Mouse (Mus musculus): ENCODE measurements around the gene Sbk3.

The Sbk3 gene

GRCm38 (mm10) chr7:4993347-4993998 lies 22.5 kb upstream of the Sbk3 start:
- DNase-seq (ENCODE audit: low spot score), result no peak

- no peak for DNase-seq (ENCODE audit: low spot score)
Observed at GRCm38 (mm10) chr7:4988250-4988649, 17.3 kb upstream of the Sbk3 start.

- DNase-seq (ENCODE audit: low spot score), result peak; percentile 51
Observed at GRCm38 (mm10) chr7:4976832-4977231, 5.9 kb upstream of the Sbk3 start.

GRCm38 (mm10) chr7:4975455-4975854 lies 4.5 kb upstream of the Sbk3 start:
- DNase-seq (ENCODE audit: low spot score), result peak; percentile 37

- no peak for DNase-seq (ENCODE audit: low spot score)
Observed at GRCm38 (mm10) chr7:4972321-4973047, 1.5 kb upstream of the Sbk3 start.

- no peak for DNase-seq (ENCODE audit: low spot score)
Observed at GRCm38 (mm10) chr7:4971710-4972109, 742 bp upstream of the Sbk3 start.

GRCm38 (mm10) chr7:4964988-4965387 lies 6.0 kb downstream of the Sbk3 start:
- no peak for DNase-seq (ENCODE audit: low spot score)

GRCm38 (mm10) chr7:4964272-4964671 lies 6.7 kb downstream of the Sbk3 start, which contains the start of gene Sbk2:
TSS of gene Sbk2 (minus strand) at chr7:4964406.
- peak; percentile 95 for DNase-seq (ENCODE audit: low spot score)

GRCm38 (mm10) chr7:4963527-4963926 lies 7.4 kb downstream of the Sbk3 start:
- no peak for DNase-seq (ENCODE audit: low spot score)

- no peak for DNase-seq (ENCODE audit: low spot score)
Observed at GRCm38 (mm10) chr7:4957361-4957760, 13.6 kb downstream of the Sbk3 start.

GRCm38 (mm10) chr7:4953815-4954445 lies 17.0 kb downstream of the Sbk3 start:
- no peak for DNase-seq (ENCODE audit: low spot score)

GRCm38 (mm10) chr7:4950561-4951342 lies 20.2 kb downstream of the Sbk3 start:
- no peak for DNase-seq (ENCODE audit: low spot score)

GRCm38 (mm10) chr7:4948386-4948785 lies 22.6 kb downstream of the Sbk3 start:
- no peak for DNase-seq (ENCODE audit: low spot score)

- peak; percentile 83 for DNase-seq (ENCODE audit: low spot score)
Observed at GRCm38 (mm10) chr7:4947855-4948254, 23.1 kb downstream of the Sbk3 start.

- peak; percentile 96 for DNase-seq (ENCODE audit: low spot score)
Observed at GRCm38 (mm10) chr7:4943223-4943815, 27.6 kb downstream of the Sbk3 start.

GRCm38 (mm10) chr7:4942673-4943072 lies 28.3 kb downstream of the Sbk3 start:
- DNase-seq (ENCODE audit: low spot score), result no peak

GRCm38 (mm10) chr7:4940068-4940479 lies 30.9 kb downstream of the Sbk3 start:
- DNase-seq (ENCODE audit: low spot score), result peak; percentile 91

- peak; percentile 85 for DNase-seq (ENCODE audit: low spot score)
Observed at GRCm38 (mm10) chr7:4938456-4938855, 32.5 kb downstream of the Sbk3 start.

GRCm38 (mm10) chr7:4937392-4937791 lies 33.6 kb downstream of the Sbk3 start:
- no peak for DNase-seq (ENCODE audit: low spot score)

GRCm38 (mm10) chr7:4936832-4937231 lies 34.1 kb downstream of the Sbk3 start:
- no peak for DNase-seq (ENCODE audit: low spot score)

- no peak for DNase-seq (ENCODE audit: low spot score)
Observed at GRCm38 (mm10) chr7:4934160-4934914, 36.6 kb downstream of the Sbk3 start.
